Mouse (Mus musculus): Measurements from ENCODE around the gene Dppa4.
"Not testable (repeated sequence)": the region's sequence is repeated elsewhere in the genome, so short reads cannot be mapped to it uniquely, and the experiment has no call there.

Gene Dppa4

GRCm38 (mm10) chr16:48283517-48283916, at the start of gene Dppa4:
Dppa4 (plus strand) TSS chr16:48283733.
- no peak for DNase-seq

GRCm38 (mm10) chr16:48234999-48235398, 48.5 kb upstream of the Dppa4 start:
- no peak for DNase-seq

- no peak for DNase-seq
Observed at GRCm38 (mm10) chr16:48237676-48238075, 45.9 kb upstream of the Dppa4 start.

GRCm38 (mm10) chr16:48247044-48247661, 36.4 kb upstream of the Dppa4 start:
- no peak for DNase-seq

GRCm38 (mm10) chr16:48252824-48253223, 30.7 kb upstream of the Dppa4 start:
- DNase-seq: no peak

GRCm38 (mm10) chr16:48254584-48254983, 28.9 kb upstream of the Dppa4 start:
- no peak for DNase-seq

- DNase-seq: no peak
Observed at GRCm38 (mm10) chr16:48259519-48259918, 24.0 kb upstream of the Dppa4 start.

- no peak for DNase-seq
Observed at GRCm38 (mm10) chr16:48262901-48263300, 20.6 kb upstream of the Dppa4 start.

GRCm38 (mm10) chr16:48265856-48266255, 17.7 kb upstream of the Dppa4 start:
- DNase-seq: no peak

GRCm38 (mm10) chr16:48276940-48277339, 6.6 kb upstream of the Dppa4 start:
- DNase-seq: no peak

- no peak for DNase-seq
Observed at GRCm38 (mm10) chr16:48280883-48281282, 2.6 kb upstream of the Dppa4 start.

GRCm38 (mm10) chr16:48282801-48283200, 732 bp upstream of the Dppa4 start:
- no peak for DNase-seq

GRCm38 (mm10) chr16:48285517-48285916, 2.0 kb downstream of the Dppa4 start:
- DNase-seq: no peak

GRCm38 (mm10) chr16:48297384-48298136, 14.0 kb downstream of the Dppa4 start:
- DNase-seq: no peak

- no peak for DNase-seq
Observed at GRCm38 (mm10) chr16:48299884-48300283, 16.4 kb downstream of the Dppa4 start.

GRCm38 (mm10) chr16:48303509-48303908, 20.0 kb downstream of the Dppa4 start, which contains the start of gene Dppa2:
Dppa2 (plus strand) TSS chr16:48303908.
- DNase-seq: no peak

- DNase-seq: no peak
Observed at GRCm38 (mm10) chr16:48303983-48304382, 20.4 kb downstream of the Dppa4 start.

- DNase-seq: not testable (repeated sequence)
Observed at GRCm38 (mm10) chr16:48308916-48309315, 25.4 kb downstream of the Dppa4 start.

- DNase-seq: no peak
Observed at GRCm38 (mm10) chr16:48309912-48310630, 26.5 kb downstream of the Dppa4 start.

GRCm38 (mm10) chr16:48315294-48315693, 31.8 kb downstream of the Dppa4 start:
- DNase-seq: no peak

GRCm38 (mm10) chr16:48320781-48321180, 37.2 kb downstream of the Dppa4 start:
- DNase-seq: no peak

- DNase-seq: no peak
Observed at GRCm38 (mm10) chr16:48323133-48323532, 39.6 kb downstream of the Dppa4 start.

- no peak for DNase-seq
Observed at GRCm38 (mm10) chr16:48323602-48324345, 40.2 kb downstream of the Dppa4 start.
